Mouse (Mus musculus) liver, adult 2 months (tissue): ENCODE data around the gene 4930442H23Rik. TPM values are rescaled to one million over a fixed set of nuclear protein-coding genes. Genes with fewer than 3 reads are reported as not detected.

ENCODE experiments used
- DNase-seq: peaks from one replicate; pipeline ENCODE4 v3.0.0-alpha.2; 2011; ENCODE audit warnings: low read depth, low spot score; ENCODE audit errors: extremely low read depth
- H3K27ac ChIP-seq: fragments of 200-500 bp; replicated peaks from 2 replicates; pipeline ENCODE4 v1.5.1; 2012; ENCODE audit warnings: low read depth, mild to moderate bottlenecking, control low read depth, inconsistent platforms, low read length; ENCODE audit not compliant: insufficient read depth
- H3K27me3 ChIP-seq: fragments of 200-500 bp; 2 replicates; pipeline ENCODE4 v1.6.1; 2012; ENCODE audit warnings: mild to moderate bottlenecking, moderate library complexity, low read length, inconsistent platforms; ENCODE audit not compliant: control insufficient read depth, insufficient read depth
- H3K36me3 ChIP-seq: fragments of 200-500 bp; 2 replicates; pipeline ENCODE4 v1.6.1; 2012; ENCODE audit warnings: low read length, inconsistent platforms; ENCODE audit not compliant: control insufficient read depth, insufficient read depth
- H3K4me1 ChIP-seq: fragments of 200-500 bp; 2 replicates; pipeline ENCODE4 v1.6.1; 2011; ENCODE audit warnings: low read length; ENCODE audit not compliant: control insufficient read depth, insufficient read depth
- H3K4me3 ChIP-seq: fragments of 200-500 bp; 2 replicates; pipeline ENCODE4 v1.5.1; 2011; ENCODE audit warnings: low read depth, mild to moderate bottlenecking, control low read depth, low read length, moderate library complexity; ENCODE audit not compliant: insufficient read depth
- H3K79me2 ChIP-seq: fragments of 200-500 bp; 2 replicates; pipeline ENCODE4 v1.6.1; 2012; ENCODE audit warnings: inconsistent platforms, mild to moderate bottlenecking, low read length, moderate library complexity; ENCODE audit not compliant: control insufficient read depth, insufficient read depth
- H3K9ac ChIP-seq: fragments of 200-500 bp; 2 replicates; pipeline ENCODE4 v1.6.1; 2012; ENCODE audit warnings: low read depth, mild to moderate bottlenecking, control low read depth, inconsistent platforms, low read length
- CTCF ChIP-seq: fragments of 200-500 bp; IDR thresholded peaks from 2 replicates; pipeline ENCODE4 v1.5.1; 2011; ENCODE audit warnings: low read depth, low read length, control low read depth
- POLR2A ChIP-seq: fragments of 200-500 bp; IDR thresholded peaks from 2 replicates; pipeline ENCODE4 v1.6.1; 2011; ENCODE audit warnings: low read length, control low read depth; ENCODE audit not compliant: insufficient read depth; ENCODE audit errors: extremely low read depth
- WGBS: fragments of 180-500 bp; shearing (Covaris S2); methylation state at CpG from one replicate; pipeline ENCODE4 v1.1.7; 2018; 5-methylcytosine and 5-hydroxymethylcytosine counted together
- polyA plus RNA-seq: library from polyadenylated mRNA; depleted of rRNA; stranded (reverse); fragments of >200 nt; gene quantifications from 2 replicates; pipeline ENCODE4 v1.2.3, GENCODE M21; 2012; rRNA removed
- total RNA-seq: library from RNA; depleted of rRNA; stranded (reverse); fragments of >200 nt; gene quantifications from 2 replicates; pipeline ENCODE4 v1.2.3, GENCODE M21; 2014; rRNA removed

4930442H23Rik gene
- total and polyA plus RNA-seq, 2 experiments: not detected

GRCm38 (mm10) chr10:81137252-81138130, 46.2 kb downstream of the 4930442H23Rik start:
- Histone ChIP-seq H3K9ac (peak overlapping the region; percentile 84), H3K4me3 (peak overlapping the region; percentile 97), H3K27me3 (no peaks in the 10 kb centered on the region), H3K36me3 (no peaks in the 10 kb centered on the region), H3K79me2 (peaks cover 47% of the 10 kb centered on the region), H3K27ac (peak overlapping the region; percentile 93), H3K4me1 (peaks cover 22% of the 10 kb centered on the region)
- under 1% methylated on average over 85 of the region's 89 CpGs for WGBS
- DNase-seq: peak; percentile 95
- peak; percentile 50; the same call in 1 of the 2 replicates for TF ChIP-seq POLR2A
- no peak for TF ChIP-seq CTCF

- H3K4me3 ChIP-seq: peak overlapping the region; percentile 97
- DNase-seq: peak; percentile 71
These were observed 46.9 kb downstream of the 4930442H23Rik start for GRCm38 (mm10) chr10:81136706-81137231.

GRCm38 (mm10) chr10:81135831-81136705, 47.6 kb downstream of the 4930442H23Rik start:
- under 1% methylated on average over 71 of the region's 86 CpGs for WGBS
- H3K4me1 ChIP-seq: peaks cover 22% of the 10 kb centered on the region
- H3K9ac ChIP-seq: peak overlapping the region; percentile 96
- DNase-seq: peak; percentile 70
- no peaks in the 10 kb centered on the region for H3K27me3 ChIP-seq
- H3K4me3 ChIP-seq: peak overlapping the region; percentile 97
- peak overlapping the region; percentile 99 for H3K27ac ChIP-seq
- no peaks in the 10 kb centered on the region for H3K36me3 ChIP-seq
- TF ChIP-seq CTCF: no peak
- peak; percentile 60; the same call in 1 of the 2 replicates for TF ChIP-seq POLR2A
- H3K79me2 ChIP-seq: peaks cover 34% of the 10 kb centered on the region

More at GRCm38 (mm10) chr10:81136706-81137231, 46.9 kb downstream of the 4930442H23Rik start:
- Histone ChIP-seq H3K79me2 (peaks cover 41% of the 10 kb centered on the region), H3K36me3 (no peaks in the 10 kb centered on the region), H3K27ac (peak overlapping the region; percentile 99), H3K27me3 (no peaks in the 10 kb centered on the region), H3K9ac (peak overlapping the region; percentile 96), H3K4me1 (peaks cover 22% of the 10 kb centered on the region)
- peak; percentile 35; the same call in 1 of the 2 replicates for TF ChIP-seq POLR2A
- no peak for TF ChIP-seq CTCF
- WGBS: 2% methylated on average over 43 of the region's 50 CpGs

GRCm38 (mm10) chr10:81134966-81135681, 48.5 kb downstream of the 4930442H23Rik start, which contains the start of gene Zbtb7a:
Gene Zbtb7a (plus strand): TSS chr10:81135220.
- Histone ChIP-seq H3K27ac (peak within 1 kb of the TSS; percentile 99), H3K4me1 (peaks cover 14% of the 10 kb centered on the region), H3K4me3 (peak within 1 kb of the TSS; percentile 97), H3K9ac (peak within 1 kb of the TSS; percentile 96), H3K79me2 (peaks cover 24% of the 10 kb centered on the region), H3K36me3 (no peaks in the 10 kb centered on the region), H3K27me3 (no peaks in the 10 kb centered on the region)
- 0 out of 2 replicates have a peak, but pooled peaks have one; percentile 3 for TF ChIP-seq POLR2A
- TF ChIP-seq CTCF: no peak
- no peak for DNase-seq
- WGBS: 5% methylated on average over 40 of the region's 41 CpGs

DNA sequence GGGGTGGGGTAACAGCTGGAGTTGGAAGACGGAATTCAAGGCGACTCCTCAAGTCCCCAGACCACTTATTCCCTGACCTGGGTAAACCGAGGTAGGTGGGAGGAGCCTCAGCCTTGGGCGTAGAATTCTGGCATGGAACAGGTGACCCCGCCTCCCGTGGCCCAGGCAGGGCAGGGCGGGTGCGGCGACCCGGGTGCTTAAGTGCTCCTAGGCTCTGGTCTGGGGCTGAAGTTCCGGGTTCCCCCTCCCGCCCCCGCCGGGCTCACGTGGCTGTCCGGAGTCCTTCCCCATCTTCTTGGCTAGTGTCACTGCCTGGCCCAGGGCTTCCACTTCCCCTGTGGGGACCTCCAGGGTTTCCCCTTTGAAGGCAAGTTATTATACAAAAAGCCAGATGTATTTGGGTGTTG, 49.5 kb downstream of the 4930442H23Rik start:
- peak overlapping the region; percentile 24; the same call in 1 of the 2 replicates for H3K4me3 ChIP-seq
- H3K4me1 ChIP-seq: peaks cover 13% of the 10 kb centered on the region
- 0 out of 2 replicates have a peak, but pooled peaks have one; percentile 11 for TF ChIP-seq POLR2A
- TF ChIP-seq CTCF: no peak
- peak overlapping the region; percentile 56 for H3K27ac ChIP-seq
- peaks cover 15% of the 10 kb centered on the region; the same call in 1 of the 2 replicates for H3K79me2 ChIP-seq
- no peaks in the 10 kb centered on the region for H3K27me3 ChIP-seq
- 20% methylated on average over 16 of the region's 16 CpGs for WGBS
- H3K9ac ChIP-seq: peak overlapping the region; percentile 32
- peak; percentile 60 for DNase-seq
- no peaks in the 10 kb centered on the region for H3K36me3 ChIP-seq

Other genes starting within 250 kb of the 4930442H23Rik start
- 0.09 and 0.13 TPM in 2 replicates for gene Gng7, start 168.9 kb downstream of the 4930442H23Rik start, total RNA-seq
- 0.65 TPM in 2 replicates for gene Gng7, start 168.9 kb downstream of the 4930442H23Rik start, polyA plus RNA-seq
- gene Diras1, start 158.2 kb downstream of the 4930442H23Rik start, total RNA-seq: 0.07 TPM in 1 of 2 replicates, not detected in the other
- not detected in 2 replicates for gene Diras1, start 158.2 kb downstream of the 4930442H23Rik start, polyA plus RNA-seq
- gene Slc39a3, start 146.4 kb downstream of the 4930442H23Rik start, total RNA-seq: 6.1 and 6.9 TPM in 2 replicates
- gene Slc39a3, start 146.4 kb downstream of the 4930442H23Rik start, polyA plus RNA-seq: 13.2 and 14.1 TPM in 2 replicates
- gene Sgta, start 123.7 kb downstream of the 4930442H23Rik start, total RNA-seq: 43.9 and 53.8 TPM in 2 replicates
- gene Sgta, start 123.7 kb downstream of the 4930442H23Rik start, polyA plus RNA-seq: 136 and 146 TPM in 2 replicates
- gene Thop1, start 113.8 kb downstream of the 4930442H23Rik start, total RNA-seq: 7.4 and 9.3 TPM in 2 replicates
- gene Thop1, start 113.8 kb downstream of the 4930442H23Rik start, polyA plus RNA-seq: 12.0 and 13.1 TPM in 2 replicates
- gene Creb3l3, start 85.0 kb downstream of the 4930442H23Rik start, total RNA-seq: 190 and 205 TPM in 2 replicates
- gene Creb3l3, start 85.0 kb downstream of the 4930442H23Rik start, polyA plus RNA-seq: 287 and 308 TPM in 2 replicates
- gene Map2k2, start 77.9 kb downstream of the 4930442H23Rik start, total RNA-seq: 46.6 and 61.1 TPM in 2 replicates
- 192 and 231 TPM in 2 replicates for gene Map2k2, start 77.9 kb downstream of the 4930442H23Rik start, polyA plus RNA-seq
- 10.0 and 14.2 TPM in 2 replicates for gene Zbtb7a, start 48.6 kb downstream of the 4930442H23Rik start, total RNA-seq
- 28.6 and 34.0 TPM in 2 replicates for gene Zbtb7a, start 48.6 kb downstream of the 4930442H23Rik start, polyA plus RNA-seq
- gene Pias4, start 15.9 kb downstream of the 4930442H23Rik start, total RNA-seq: 8.9 and 10.1 TPM in 2 replicates
- gene Pias4, start 15.9 kb downstream of the 4930442H23Rik start, polyA plus RNA-seq: 17.8 and 22.7 TPM in 2 replicates
- 812 and 946 TPM in 2 replicates for gene Eef2, start 7.2 kb downstream of the 4930442H23Rik start, total RNA-seq
- gene Eef2, start 7.2 kb downstream of the 4930442H23Rik start, polyA plus RNA-seq: 1,151 and 1,204 TPM in 2 replicates
- 14.1 and 16.0 TPM in 2 replicates for gene Dapk3, start 844 bp downstream of the 4930442H23Rik start, total RNA-seq
- gene Dapk3, start 844 bp downstream of the 4930442H23Rik start, polyA plus RNA-seq: 42.5 and 44.2 TPM in 2 replicates
- gene Nmrk2, start 18.2 kb upstream of the 4930442H23Rik start, total RNA-seq: 0.09 TPM in 1 of 2 replicates, not detected in the other
- not detected in 2 replicates for gene Nmrk2, start 18.2 kb upstream of the 4930442H23Rik start, polyA plus RNA-seq
- 0.07 TPM in 1 of 2 replicates, not detected in the other for gene Atcay, start 47.0 kb upstream of the 4930442H23Rik start, total RNA-seq
- gene Atcay, start 47.0 kb upstream of the 4930442H23Rik start, polyA plus RNA-seq: not detected in 2 replicates
- gene Zfr2, start 49.3 kb upstream of the 4930442H23Rik start, total RNA-seq: 0.27 and 0.74 TPM in 2 replicates
- gene Zfr2, start 49.3 kb upstream of the 4930442H23Rik start, polyA plus RNA-seq: 0.15 and 1.6 TPM in 2 replicates
- gene Matk, start 69.1 kb upstream of the 4930442H23Rik start, total RNA-seq: 0.60 and 0.65 TPM in 2 replicates
- 0.27 and 0.43 TPM in 2 replicates for gene Matk, start 69.1 kb upstream of the 4930442H23Rik start, polyA plus RNA-seq
- gene Mrpl54, start 83.1 kb upstream of the 4930442H23Rik start, total RNA-seq: 52.1 and 65.9 TPM in 2 replicates
- 66.6 and 85.9 TPM in 2 replicates for gene Mrpl54, start 83.1 kb upstream of the 4930442H23Rik start, polyA plus RNA-seq
- 30.5 and 44.1 TPM in 2 replicates for gene Apba3, start 83.1 kb upstream of the 4930442H23Rik start, total RNA-seq
- 132 and 143 TPM in 2 replicates for gene Apba3, start 83.1 kb upstream of the 4930442H23Rik start, polyA plus RNA-seq
- 7.6 and 7.7 TPM in 2 replicates for gene Tjp3, start 107.7 kb upstream of the 4930442H23Rik start, total RNA-seq
- 24.2 and 32.0 TPM in 2 replicates for gene Tjp3, start 107.7 kb upstream of the 4930442H23Rik start, polyA plus RNA-seq
- 7.4 and 10.0 TPM in 2 replicates for gene Pip5k1c, start 109.1 kb upstream of the 4930442H23Rik start, total RNA-seq
- gene Pip5k1c, start 109.1 kb upstream of the 4930442H23Rik start, polyA plus RNA-seq: 25.8 and 30.1 TPM in 2 replicates
- 5.0 and 5.7 TPM in 2 replicates for gene Cactin, start 137.3 kb upstream of the 4930442H23Rik start, total RNA-seq
- 12.8 and 14.1 TPM in 2 replicates for gene Cactin, start 137.3 kb upstream of the 4930442H23Rik start, polyA plus RNA-seq
- gene Tbxa2r, start 144.9 kb upstream of the 4930442H23Rik start, total RNA-seq: 0.37 and 0.81 TPM in 2 replicates
- 3.8 and 4.0 TPM in 2 replicates for gene Tbxa2r, start 144.9 kb upstream of the 4930442H23Rik start, polyA plus RNA-seq
- gene Gipc3, start 159.4 kb upstream of the 4930442H23Rik start, total RNA-seq: under 0.01 and 0.27 TPM in 2 replicates
- 0.51 and 0.57 TPM in 2 replicates for gene Gipc3, start 159.4 kb upstream of the 4930442H23Rik start, polyA plus RNA-seq
- gene Hmg20b, start 166.6 kb upstream of the 4930442H23Rik start, total RNA-seq: 9.9 and 10.8 TPM in 2 replicates
- gene Hmg20b, start 166.6 kb upstream of the 4930442H23Rik start, polyA plus RNA-seq: 48.1 and 54.0 TPM in 2 replicates
- 5.3 and 7.4 TPM in 2 replicates for gene Mfsd12, start 173.6 kb upstream of the 4930442H23Rik start, total RNA-seq
- gene Mfsd12, start 173.6 kb upstream of the 4930442H23Rik start, polyA plus RNA-seq: 12.8 and 13.4 TPM in 2 replicates
- 0.47 TPM in 1 of 2 replicates, not detected in the other for gene 4930404N11Rik, start 182.0 kb upstream of the 4930442H23Rik start, total RNA-seq
- 0.12 and 0.37 TPM in 2 replicates for gene 4930404N11Rik, start 182.0 kb upstream of the 4930442H23Rik start, polyA plus RNA-seq
- gene Fzr1, start 194.7 kb upstream of the 4930442H23Rik start, total RNA-seq: 6.2 and 8.1 TPM in 2 replicates
- 20.9 and 29.9 TPM in 2 replicates for gene Fzr1, start 194.7 kb upstream of the 4930442H23Rik start, polyA plus RNA-seq
- gene Dohh, start 200.6 kb upstream of the 4930442H23Rik start, total RNA-seq: 39.7 and 53.8 TPM in 2 replicates
- 42.6 and 49.7 TPM in 2 replicates for gene Dohh, start 200.6 kb upstream of the 4930442H23Rik start, polyA plus RNA-seq
- gene Gm48551, start 200.6 kb upstream of the 4930442H23Rik start, total RNA-seq: 2.4 TPM in 1 of 2 replicates, not detected in the other
- 0.32 and 0.44 TPM in 2 replicates for gene Gm48551, start 200.6 kb upstream of the 4930442H23Rik start, polyA plus RNA-seq
- 0.40 TPM in 1 of 2 replicates, not detected in the other for gene Gm48552, start 205.2 kb upstream of the 4930442H23Rik start, total RNA-seq
- 0.26 and 1.4 TPM in 2 replicates for gene Gm48552, start 205.2 kb upstream of the 4930442H23Rik start, polyA plus RNA-seq
- gene Smim24, start 209.2 kb upstream of the 4930442H23Rik start, total RNA-seq: 1.3 and 1.5 TPM in 2 replicates
- 2.3 and 4.1 TPM in 2 replicates for gene Smim24, start 209.2 kb upstream of the 4930442H23Rik start, polyA plus RNA-seq